Mouse (Mus musculus) G1E (cell line): Measurements from ENCODE around the gene Olfr1256.

Source experiments
- CTCF ChIP-seq: IDR thresholded peaks from 2 replicates; pipeline ENCODE4 v1.5.1; 2012; ENCODE audit warnings: low read depth, low read length, inconsistent platforms, mixed read lengths
- POLR2AphosphoS5 ChIP-seq: IDR thresholded peaks from 2 replicates; pipeline ENCODE4 v1.6.1; 2012; ENCODE audit warnings: low read depth, low read length, inconsistent platforms; ENCODE audit not compliant: insufficient replicate concordance
- TAL1 ChIP-seq: conservative IDR thresholded peaks from 2 replicates; pipeline ENCODE4 v1.6.1; 2012; ENCODE audit warnings: low read depth, low read length, inconsistent platforms, mixed read lengths

DNA sequence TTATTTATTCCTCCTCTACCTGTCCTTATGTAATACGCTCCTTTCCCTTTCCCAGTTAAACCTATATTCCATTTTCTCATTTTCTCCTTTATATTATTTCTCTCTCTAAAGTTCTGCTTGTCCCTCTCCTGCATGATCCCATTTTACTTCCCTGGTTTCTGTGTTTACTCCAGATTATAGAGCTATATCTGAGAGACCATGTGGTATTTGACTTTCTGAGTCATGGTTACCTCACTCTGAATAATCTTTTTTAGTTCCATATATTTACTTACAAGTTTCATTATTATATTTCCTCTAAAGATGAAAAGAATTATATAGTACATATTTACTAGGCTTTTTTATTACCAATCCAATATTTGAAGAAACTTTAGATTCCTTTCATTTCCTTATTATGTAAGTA, 7.9 kb upstream of the Olfr1256 start:
- no peak for TF ChIP-seq CTCF
- TF ChIP-seq POLR2AphosphoS5: no peak
- no peak for TF ChIP-seq TAL1
